Mouse (Mus musculus): Measurements from ENCODE around the gene Sp8. TPM values are rescaled to one million over a fixed set of nuclear protein-coding genes. Genes with fewer than 3 reads are reported as not detected.

The Sp8 gene
- 0.05 TPM for polyA plus RNA-seq (2017; shearing (Covaris generic))

DNA sequence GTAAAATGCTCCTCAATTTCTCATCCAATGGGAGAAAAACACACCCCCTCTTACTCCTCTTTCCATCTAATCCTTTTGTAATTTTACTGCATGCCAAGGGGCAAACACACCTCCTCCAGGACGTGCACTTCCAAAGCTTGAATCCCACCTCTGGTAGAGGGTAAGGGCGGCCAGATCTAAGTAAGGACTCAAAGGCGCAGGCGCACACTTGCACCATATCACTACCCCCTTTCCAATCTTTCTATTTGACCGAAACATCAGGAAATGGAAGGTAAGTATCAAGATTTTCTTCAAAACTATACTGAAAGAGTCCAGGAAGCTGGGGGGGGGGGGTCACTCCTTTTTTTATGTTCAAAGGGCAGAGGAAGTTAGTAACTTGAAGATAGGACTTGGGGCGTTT is at the start of gene Sp8:
Sp8 (plus strand) TSS at position 109 of the 400 bp plus-strand sequence.

Other genes with a start within 250 kb of the Sp8 start
- gene Abcb5, start 120.1 kb downstream of the Sp8 start, polyA plus RNA-seq (2017; shearing (Covaris generic)), result not detected

Measured in CD4-positive, CD25-positive, alpha-beta regulatory T cell (primary cell).